9 mouse cellular contexts compared by ENCODE assay signal in genomic region chr19:45236363-45236942, GRCm38 (mm10). TPM values are rescaled to one million over a fixed set of nuclear protein-coding genes. Genes with fewer than 3 reads are reported as not detected.
DNase-seq lines count a peak whose midpoint lies in the region; ATAC-seq lines count a peak whose summit lies in the region.
"Had no signal": no experiment of that assay in that cellular context is flagged by ENCODE, and none has a peak within 500 bp of the region (broad histone marks: within the 10 kb centered on the region; RNA-seq: fewer than 3 reads in every experiment).

No protein-coding gene starts in this region.

- WGBS in kidney, embryonic 14.5 days = under 1% methylated on average over 39 of the region's 39 CpGs
- WGBS in embryonic facial prominence, embryonic 15.5 days = under 1% methylated on average over 39 of the region's 39 CpGs
- 1% methylated on average over 39 of the region's 39 CpGs for WGBS in liver, embryonic 12.5 days (ENCODE audit: insufficient replicate concordance)
- 1% methylated on average over 39 of the region's 39 CpGs for WGBS in neural tube, embryonic 13.5 days

- DNase-seq in kidney, adult 8-10 months = no peak
- DNase-seq in frontal cortex, postnatal 25 days (ENCODE audit: low spot score in 2 of 2) = no peak
- no peak for DNase-seq in MN1 (ENCODE audit: low spot score)

- no peaks in the 10 kb centered on the region for H3K9me3 ChIP-seq in kidney, embryonic 14.5 days (ENCODE audit: control insufficient read depth, low read length)
- no peaks in the 10 kb centered on the region for H3K9me3 ChIP-seq in embryonic facial prominence, embryonic 15.5 days (replicated peaks)
- H3K9me3 ChIP-seq in liver, embryonic 12.5 days (replicated peaks) = no peaks in the 10 kb centered on the region
- H3K9me3 ChIP-seq in neural tube, embryonic 13.5 days = no peaks in the 10 kb centered on the region

- peaks cover 22% of the 10 kb centered on the region for H3K4me1 ChIP-seq in kidney, embryonic 14.5 days (ENCODE audit: control insufficient read depth, insufficient read depth, low read length)
- H3K4me1 ChIP-seq in embryonic facial prominence, embryonic 15.5 days = peaks cover 40% of the 10 kb centered on the region
- peaks cover 26% of the 10 kb centered on the region for H3K4me1 ChIP-seq in liver, embryonic 12.5 days
- H3K4me1 ChIP-seq in neural tube, embryonic 13.5 days (replicated peaks) = peaks cover 49% of the 10 kb centered on the region

- no peaks in the 10 kb centered on the region for H3K36me3 ChIP-seq in kidney, embryonic 14.5 days (ENCODE audit: control insufficient read depth, insufficient read depth, low read length)
- H3K36me3 ChIP-seq in embryonic facial prominence, embryonic 15.5 days = no peaks in the 10 kb centered on the region
- no peaks in the 10 kb centered on the region for H3K36me3 ChIP-seq in liver, embryonic 12.5 days
- peaks cover 2% of the 10 kb centered on the region; the same call in 1 of the 2 replicates for H3K36me3 ChIP-seq in neural tube, embryonic 13.5 days

- peaks cover 98% of the 10 kb centered on the region for H3K27me3 ChIP-seq in kidney, embryonic 14.5 days (ENCODE audit: control insufficient read depth, insufficient read depth, low read length)
- peaks cover 97% of the 10 kb centered on the region for H3K27me3 ChIP-seq in embryonic facial prominence, embryonic 15.5 days
- peaks cover 99% of the 10 kb centered on the region for H3K27me3 ChIP-seq in liver, embryonic 12.5 days (replicated peaks)
- H3K27me3 ChIP-seq in neural tube, embryonic 13.5 days = peaks cover 77% of the 10 kb centered on the region

- no peak overlapping the region for H3K27ac ChIP-seq in kidney, embryonic 14.5 days (ENCODE audit: low read depth, low read length)
- no peak overlapping the region for H3K27ac ChIP-seq in embryonic facial prominence, embryonic 15.5 days (replicated peaks)
- no peak overlapping the region for H3K27ac ChIP-seq in liver, embryonic 12.5 days
- peak overlapping the region; percentile 99 for H3K27ac ChIP-seq in neural tube, embryonic 13.5 days (replicated peaks)
- H3K27ac ChIP-seq: macrophage had no signal

- peak overlapping the region; percentile 46 for H3K4me2 ChIP-seq in kidney, embryonic 14.5 days (replicated peaks; ENCODE audit: low read depth, low read length)
- H3K4me2 ChIP-seq in embryonic facial prominence, embryonic 15.5 days (replicated peaks) = peak overlapping the region; percentile 55
- peak overlapping the region; percentile 57 for H3K4me2 ChIP-seq in liver, embryonic 12.5 days
- peak overlapping the region; percentile 75 for H3K4me2 ChIP-seq in neural tube, embryonic 13.5 days

- H3K4me3 ChIP-seq in kidney, embryonic 14.5 days (ENCODE audit: low read length) = peak overlapping the region; percentile 31
- peak overlapping the region; percentile 38 for H3K4me3 ChIP-seq in embryonic facial prominence, embryonic 15.5 days (replicated peaks)
- H3K4me3 ChIP-seq in liver, embryonic 12.5 days = peak overlapping the region; percentile 31
- H3K4me3 ChIP-seq in neural tube, embryonic 13.5 days = peak overlapping the region; percentile 68

- ATAC-seq in kidney, embryonic 14.5 days (ENCODE audit: low FRiP score, low TSS enrichment) = peak; percentile 81; the same call in 1 of the 2 replicates
- ATAC-seq in embryonic facial prominence, embryonic 15.5 days (ENCODE audit: insufficient number of reproducible peaks, low FRiP score, low TSS enrichment, low read depth) = peak; percentile 83
- ATAC-seq in hematopoietic stem cell, adult 5-6 weeks (replicated peaks in 1 of 2; ENCODE audit: insufficient read depth in 1 of 2, low FRiP score in 2 of 2, low TSS enrichment in 1 of 2, low read depth in 1 of 2, poor library complexity in 2 of 2, severe bottlenecking in 2 of 2) = peak; percentile 69 to 78
- peak; percentile 40; the same call in 1 of the 2 replicates for ATAC-seq in liver, embryonic 12.5 days
- peak; percentile 79 for ATAC-seq in neural tube, embryonic 13.5 days (ENCODE audit: low read depth)

- 0 out of 2 replicates have a peak overlapping the region, but pooled peaks have one; percentile 18 for H3K9ac ChIP-seq in kidney, embryonic 14.5 days (ENCODE audit: low read depth, low read length)
- H3K9ac ChIP-seq in embryonic facial prominence, embryonic 15.5 days = no peak overlapping the region
- H3K9ac ChIP-seq in liver, embryonic 12.5 days = no peak overlapping the region
- H3K9ac ChIP-seq in neural tube, embryonic 13.5 days = peak overlapping the region; percentile 96

RNA-seq across cellular contexts. Expression of gene Lbx1, which starts 0.8 kb away (rescaled TPM):
- 0.11 TPM in 1 of 2 replicates, not detected in the other for polyA plus RNA-seq in kidney, embryonic 14.5 days (2014; fragmentation: Nextera tagmentation; extraction: Ambion mirVana)
- polyA plus RNA-seq in embryonic facial prominence, embryonic 15.5 days (2015; fragmentation: Nextera tagmentation; extraction: Ambion mirVana) = 0.49 and 0.75 TPM in 2 replicates
- total RNA-seq in hematopoietic stem cell, adult 5-6 weeks (2017) = not detected in 2 replicates
- 0.07 and 0.08 TPM in 2 replicates for polyA plus RNA-seq in liver, embryonic 12.5 days (2016; fragmentation: Nextera tagmentation; extraction: Ambion mirVana)
- polyA plus RNA-seq in neural tube, embryonic 13.5 days (2015; fragmentation: Nextera tagmentation; extraction: Ambion mirVana) = 16.0 and 16.9 TPM in 2 replicates
- polyA plus RNA-seq: macrophage had no signal

Comparison
In these comparisons a context has a peak if more than half of its experiments do, and no peak if none do; other contexts are left out.
1. H3K9ac ChIP-seq: peak in kidney, embryonic 14.5 days (single experiment) and neural tube, embryonic 13.5 days (single experiment); none in embryonic facial prominence, embryonic 15.5 days (single experiment) and liver, embryonic 12.5 days (single experiment).
2. Peak in every context shown above with its lines, with median percentiles within 50 percentile points of each other: ATAC-seq, H3K4me2 ChIP-seq and H3K4me3 ChIP-seq.